ENCODE assay signal across 21 mouse cellular contexts in genomic region chr4:87728581-87728980, GRCm38 (mm10).
DNase-seq lines count a peak whose midpoint lies in the region; ATAC-seq and TF ChIP-seq lines count a peak whose summit lies in the region.
"Had no signal": no experiment of that assay in that cellular context is flagged by ENCODE, and none has a peak within 500 bp of the region (broad histone marks: within the 10 kb centered on the region; RNA-seq: fewer than 3 reads in every experiment).

No protein-coding gene starts in this region.

- no peaks in the 10 kb centered on the region for H3K9me3 ChIP-seq in lung, postnatal 0 days (ENCODE audit: low read length)
- H3K9me3 ChIP-seq in liver, embryonic 12.5 days (replicated peaks), result no peaks in the 10 kb centered on the region
- H3K9me3 ChIP-seq in hindbrain, embryonic 12.5 days (replicated peaks), result no peaks in the 10 kb centered on the region
- H3K9me3 ChIP-seq: heart, embryonic 10.5 days; limb, embryonic 15.5 days; midbrain, embryonic 10.5 days had no signal

- H3K27ac ChIP-seq in lung, postnatal 0 days (ENCODE audit: low read length), result no peak overlapping the region
- no peak overlapping the region for H3K27ac ChIP-seq in liver, embryonic 12.5 days
- no peak overlapping the region for H3K27ac ChIP-seq in hindbrain, embryonic 12.5 days
- H3K27ac ChIP-seq: heart, embryonic 10.5 days; hindbrain, postnatal 0 days; limb, embryonic 15.5 days; midbrain, embryonic 10.5 days had no signal

- WGBS in lung, postnatal 0 days, result 67% methylated on average over 1 of the region's 1 CpGs
- 50% methylated on average over 1 of the region's 1 CpGs for WGBS in liver, embryonic 12.5 days (ENCODE audit: insufficient replicate concordance)
- 82% methylated on average over 1 of the region's 1 CpGs for WGBS in hindbrain, embryonic 12.5 days

- H3K4me2 ChIP-seq in lung, postnatal 0 days (replicated peaks; ENCODE audit: low read depth, low read length), result no peak overlapping the region
- H3K4me2 ChIP-seq in liver, embryonic 12.5 days, result no peak overlapping the region
- H3K4me2 ChIP-seq in hindbrain, embryonic 12.5 days (replicated peaks), result no peak overlapping the region
- H3K4me2 ChIP-seq: limb, embryonic 15.5 days; lung, embryonic 14.5 days had no signal

- H3K36me3 ChIP-seq in lung, postnatal 0 days (ENCODE audit: insufficient read depth, low read length), result no peaks in the 10 kb centered on the region
- no peaks in the 10 kb centered on the region for H3K36me3 ChIP-seq in liver, embryonic 12.5 days
- no peaks in the 10 kb centered on the region for H3K36me3 ChIP-seq in hindbrain, embryonic 12.5 days
- H3K36me3 ChIP-seq: heart, embryonic 10.5 days; limb, embryonic 15.5 days; midbrain, embryonic 10.5 days had no signal

- TF ChIP-seq CTCF in lung, postnatal 0 days (IDR thresholded peaks at IDR 0.05), result no peak

- ATAC-seq in lung, postnatal 0 days, result peak; percentile 69
- no peak for ATAC-seq in liver, embryonic 12.5 days
- no peak for ATAC-seq in hindbrain, embryonic 12.5 days (ENCODE audit: low FRiP score)
- ATAC-seq: activated CD4-positive, CD25-positive, alpha-beta regulatory T cell, adult 4 months; forebrain, embryonic 14.5 days; hindbrain, postnatal 0 days had no signal

- DNase-seq in lung, postnatal 0 days (ENCODE audit: low spot score), result peak; percentile 38
- no peak for DNase-seq in lung, postnatal 14 days
- DNase-seq in frontal cortex, postnatal 36 days (ENCODE audit: low spot score in 2 of 2), result peak; percentile 62 to 76
- peak; percentile 59 to 65 for DNase-seq in layer of hippocampus, postnatal 36 days
- peak; percentile 91 for DNase-seq in telencephalon, adult 2 months (ENCODE audit: low read depth, low spot score)
- DNase-seq: adrenal gland, postnatal 25 days; cerebellum, postnatal 10 days; gastrocnemius, postnatal 10 days; heart, postnatal 14 days; kidney, adult 18-20 months; kidney, postnatal 4 days; lung, embryonic 14.5 days; retina, postnatal 1 day had no signal

- TF ChIP-seq EP300 in lung, postnatal 0 days (IDR thresholded peaks at IDR 0.05), result no peak

- H3K9ac ChIP-seq in lung, postnatal 0 days (replicated peaks; ENCODE audit: low read depth), result no peak overlapping the region
- no peak overlapping the region for H3K9ac ChIP-seq in liver, embryonic 12.5 days
- H3K9ac ChIP-seq in hindbrain, embryonic 12.5 days, result no peak overlapping the region
- H3K9ac ChIP-seq: limb, embryonic 15.5 days; lung, embryonic 14.5 days had no signal

- no peaks in the 10 kb centered on the region for H3K4me1 ChIP-seq in lung, postnatal 0 days (ENCODE audit: insufficient read depth, low read depth, low read length)
- H3K4me1 ChIP-seq in liver, embryonic 12.5 days, result no peaks in the 10 kb centered on the region
- H3K4me1 ChIP-seq in hindbrain, embryonic 12.5 days, result peaks cover 5% of the 10 kb centered on the region
- H3K4me1 ChIP-seq: heart, embryonic 10.5 days had no signal

- H3K4me3 ChIP-seq in lung, postnatal 0 days (ENCODE audit: low read depth, low read length), result no peak overlapping the region
- no peak overlapping the region for H3K4me3 ChIP-seq in liver, embryonic 12.5 days
- H3K4me3 ChIP-seq in hindbrain, embryonic 12.5 days, result no peak overlapping the region
- H3K4me3 ChIP-seq: heart, embryonic 10.5 days; limb, embryonic 15.5 days; midbrain, embryonic 10.5 days had no signal

- no peaks in the 10 kb centered on the region for H3K27me3 ChIP-seq in lung, postnatal 0 days (replicated peaks; ENCODE audit: insufficient read depth, low read length)
- no peaks in the 10 kb centered on the region for H3K27me3 ChIP-seq in liver, embryonic 12.5 days (replicated peaks)
- H3K27me3 ChIP-seq in hindbrain, embryonic 12.5 days, result 0 out of 2 replicates have a peak, but pooled peaks cover 3% of the 10 kb centered on the region
